Mouse (Mus musculus) spleen, postnatal 0 days (tissue): ENCODE results near the gene Homer1. TPM values are rescaled to one million over a fixed set of nuclear protein-coding genes. Genes with fewer than 3 reads are reported as not detected.

Experiments used
- polyA plus RNA-seq: library from polyadenylated mRNA; unstranded; fragments of >200 nt; fragmentation: Nextera tagmentation; extraction: Ambion mirVana; gene quantifications from 2 replicates; pipeline ENCODE4 v1.2.1, GENCODE M21; 2015

Gene Homer1
- 2.2 and 2.5 TPM in 2 replicates for polyA plus RNA-seq

GRCm38 (mm10) chr13:93299316-93299715 lies at the start of gene Homer1:
TSS of gene Homer1 (plus strand) at chr13:93299635.

Other genes starting within 250 kb of the Homer1 start
- gene Cmya5, start 154.9 kb upstream of the Homer1 start, polyA plus RNA-seq, result 0.14 and 0.22 TPM in 2 replicates
- gene Tent2, start 107.2 kb upstream of the Homer1 start, polyA plus RNA-seq, result 33.7 and 34.2 TPM in 2 replicates
- gene Jmy, start 200.2 kb downstream of the Homer1 start, polyA plus RNA-seq, result 5.2 and 5.4 TPM in 2 replicates